Mouse (Mus musculus) liver, embryonic 14.5 days (tissue): ENCODE measurements around the gene Slx4.

Experiments used
- CTCF ChIP-seq: IDR thresholded peaks from 2 replicates; pipeline ENCODE4 v1.5.1; 2016; ENCODE audit warnings: antibody characterized with exemption, low read depth, control low read depth
- EP300 ChIP-seq: IDR thresholded peaks from 2 replicates; pipeline ENCODE4 v1.6.1; 2016; ENCODE audit warnings: antibody characterized with exemption, low read depth

- TF ChIP-seq CTCF (no peak), EP300 (no peak)
Observed at GRCm38 (mm10) chr16:3929151-3929550, 74.4 kb downstream of the Slx4 start.
